Mouse (Mus musculus): ENCODE results near the gene Far2. TPM values are rescaled to one million over a fixed set of nuclear protein-coding genes. Genes with fewer than 3 reads are reported as not detected.

Gene Far2
- polyA plus RNA-seq (2014; fragmentation: Nextera tagmentation; extraction: Ambion mirVana) = 3.7 and 4.3 TPM in 2 replicates

GRCm38 (mm10) chr6:148046881-148047649, at the start of gene Far2:
TSS of gene Far2 (plus strand) at chr6:148047259.
- Histone ChIP-seq H3K4me3 (ENCODE audit: low read length) (peak within 1 kb of the TSS; percentile 42), H3K4me1 (ENCODE audit: control insufficient read depth, insufficient read depth, low read length) (peaks cover 7% of the 10 kb centered on the region), H3K9me3 (ENCODE audit: control insufficient read depth, low read length) (no peaks in the 10 kb centered on the region), H3K9ac (ENCODE audit: low read depth, low read length) (peak within 1 kb of the TSS; percentile 38; the same call in 1 of the 2 replicates), H3K27me3 (ENCODE audit: control insufficient read depth, insufficient read depth, low read length) (0 out of 2 replicates have a peak, but pooled peaks cover 3% of the 10 kb centered on the region), H3K4me2 (replicated peaks; ENCODE audit: low read depth, low read length) (peak within 1 kb of the TSS; percentile 75), H3K27ac (ENCODE audit: low read depth, low read length) (no peak within 1 kb of the TSS), H3K36me3 (ENCODE audit: control insufficient read depth, insufficient read depth, low read length) (no peaks in the 10 kb centered on the region)
- peak; percentile 84; the same call in 1 of the 2 replicates for ATAC-seq (ENCODE audit: low FRiP score, low TSS enrichment)
- WGBS = 2% methylated on average over 34 of the region's 34 CpGs

GRCm38 (mm10) chr6:148000483-148000882, 46.6 kb upstream of the Far2 start:
- WGBS = 87% methylated on average over 2 of the region's 2 CpGs
- Histone ChIP-seq H3K36me3 (ENCODE audit: control insufficient read depth, insufficient read depth, low read length) (no peaks in the 10 kb centered on the region), H3K4me2 (replicated peaks; ENCODE audit: low read depth, low read length) (no peak overlapping the region), H3K27ac (ENCODE audit: low read depth, low read length) (no peak overlapping the region), H3K4me3 (ENCODE audit: low read length) (no peak overlapping the region), H3K27me3 (ENCODE audit: control insufficient read depth, insufficient read depth, low read length) (no peaks in the 10 kb centered on the region), H3K9me3 (ENCODE audit: control insufficient read depth, low read length) (no peaks in the 10 kb centered on the region), H3K4me1 (ENCODE audit: control insufficient read depth, insufficient read depth, low read length) (no peaks in the 10 kb centered on the region), H3K9ac (ENCODE audit: low read depth, low read length) (no peak overlapping the region)
- no peak for ATAC-seq (ENCODE audit: low FRiP score, low TSS enrichment)

DNA sequence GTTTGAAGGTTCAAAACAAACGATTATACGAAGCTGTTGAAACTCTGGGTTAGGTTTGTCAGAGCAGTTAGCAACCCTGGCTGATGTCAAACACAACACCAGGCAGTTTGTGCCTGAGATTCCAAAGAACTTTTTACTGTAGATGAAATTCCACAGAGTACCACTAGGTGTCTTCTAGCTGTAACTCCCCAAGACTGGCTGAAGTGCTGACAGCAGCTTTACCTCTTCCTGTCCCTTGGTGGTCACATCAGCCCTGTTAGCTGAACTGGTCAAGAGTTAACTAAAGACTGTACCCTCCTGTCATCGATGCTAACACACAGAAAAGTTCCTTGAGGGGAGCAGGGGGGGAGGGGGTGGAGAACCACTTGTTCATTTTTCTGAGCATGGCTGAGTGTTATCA, 46.0 kb upstream of the Far2 start:
- Histone ChIP-seq H3K27me3 (ENCODE audit: control insufficient read depth, insufficient read depth, low read length) (no peaks in the 10 kb centered on the region), H3K4me2 (replicated peaks; ENCODE audit: low read depth, low read length) (no peak overlapping the region), H3K4me3 (ENCODE audit: low read length) (no peak overlapping the region), H3K4me1 (ENCODE audit: control insufficient read depth, insufficient read depth, low read length) (no peaks in the 10 kb centered on the region), H3K27ac (ENCODE audit: low read depth, low read length) (no peak overlapping the region), H3K36me3 (ENCODE audit: control insufficient read depth, insufficient read depth, low read length) (no peaks in the 10 kb centered on the region), H3K9ac (ENCODE audit: low read depth, low read length) (no peak overlapping the region), H3K9me3 (ENCODE audit: control insufficient read depth, low read length) (no peaks in the 10 kb centered on the region)
- WGBS = 47% methylated on average over 3 of the region's 3 CpGs
- peak; percentile 35; the same call in 1 of the 2 replicates for ATAC-seq (ENCODE audit: low FRiP score, low TSS enrichment)

GRCm38 (mm10) chr6:148006118-148006837, 40.8 kb upstream of the Far2 start:
- Histone ChIP-seq H3K4me3 (ENCODE audit: low read length) (no peak overlapping the region), H3K9ac (ENCODE audit: low read depth, low read length) (no peak overlapping the region), H3K36me3 (ENCODE audit: control insufficient read depth, insufficient read depth, low read length) (no peaks in the 10 kb centered on the region), H3K4me2 (replicated peaks; ENCODE audit: low read depth, low read length) (no peak overlapping the region), H3K9me3 (ENCODE audit: control insufficient read depth, low read length) (no peaks in the 10 kb centered on the region), H3K27ac (ENCODE audit: low read depth, low read length) (no peak overlapping the region), H3K4me1 (ENCODE audit: control insufficient read depth, insufficient read depth, low read length) (no peaks in the 10 kb centered on the region), H3K27me3 (ENCODE audit: control insufficient read depth, insufficient read depth, low read length) (no peaks in the 10 kb centered on the region)
- no peak for ATAC-seq (ENCODE audit: low FRiP score, low TSS enrichment)
- WGBS = 71% methylated on average over 11 of the region's 11 CpGs

DNA sequence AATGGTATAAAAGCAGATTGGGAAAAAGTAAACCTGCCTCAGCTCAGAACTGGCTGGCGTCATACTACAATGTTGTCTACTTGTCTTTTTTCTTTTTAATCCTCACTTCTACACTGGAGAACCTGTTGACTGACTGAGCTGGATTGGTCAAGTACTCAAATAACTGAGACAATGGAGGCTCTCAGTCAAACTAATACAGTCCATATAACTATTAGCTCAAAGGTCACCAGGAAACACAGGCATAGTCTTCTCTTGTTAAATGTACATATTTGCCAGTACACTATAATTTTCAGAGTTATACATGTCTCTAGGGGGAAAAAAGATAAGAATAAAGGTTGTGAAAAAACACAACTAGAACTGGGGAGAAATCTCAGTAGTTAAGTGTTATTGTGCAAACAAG, 6.3 kb upstream of the Far2 start:
- no peak for ATAC-seq (ENCODE audit: low FRiP score, low TSS enrichment)
- no peaks in the 10 kb centered on the region for H3K36me3 ChIP-seq (ENCODE audit: control insufficient read depth, insufficient read depth, low read length)
- H3K4me3 ChIP-seq (ENCODE audit: low read length) = no peak overlapping the region
- no peaks in the 10 kb centered on the region for H3K27me3 ChIP-seq (ENCODE audit: control insufficient read depth, insufficient read depth, low read length)
- H3K9me3 ChIP-seq (ENCODE audit: control insufficient read depth, low read length) = no peaks in the 10 kb centered on the region
- WGBS = 100% methylated on average over 1 of the region's 1 CpGs
- no peak overlapping the region for H3K4me2 ChIP-seq (replicated peaks; ENCODE audit: low read depth, low read length)
- H3K27ac ChIP-seq (ENCODE audit: low read depth, low read length) = no peak overlapping the region
- no peak overlapping the region for H3K9ac ChIP-seq (ENCODE audit: low read depth, low read length)
- no peaks in the 10 kb centered on the region for H3K4me1 ChIP-seq (ENCODE audit: control insufficient read depth, insufficient read depth, low read length)

DNA sequence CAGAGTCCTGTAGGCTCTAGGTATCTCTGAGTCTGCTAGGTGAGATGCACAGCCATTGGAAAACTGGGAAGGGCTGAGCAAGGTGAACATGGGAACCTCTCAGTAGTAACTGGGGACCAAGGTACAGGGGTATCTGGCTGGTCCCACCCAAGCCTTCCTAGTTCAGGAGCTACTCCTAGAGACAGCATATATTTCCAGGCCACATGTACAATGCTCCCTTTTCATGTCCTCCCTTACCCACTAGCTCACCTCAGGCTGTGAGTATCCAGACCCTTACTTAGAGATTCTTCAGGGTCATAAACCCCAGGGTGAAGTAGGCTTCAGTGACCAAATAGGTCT, 560 bp downstream of the Far2 start:
- ATAC-seq (ENCODE audit: low FRiP score, low TSS enrichment) = no peak
- peak overlapping the region; percentile 42 for H3K4me3 ChIP-seq (ENCODE audit: low read length)
- H3K9ac ChIP-seq (ENCODE audit: low read depth, low read length) = peak overlapping the region; percentile 38; the same call in 1 of the 2 replicates

DNA sequence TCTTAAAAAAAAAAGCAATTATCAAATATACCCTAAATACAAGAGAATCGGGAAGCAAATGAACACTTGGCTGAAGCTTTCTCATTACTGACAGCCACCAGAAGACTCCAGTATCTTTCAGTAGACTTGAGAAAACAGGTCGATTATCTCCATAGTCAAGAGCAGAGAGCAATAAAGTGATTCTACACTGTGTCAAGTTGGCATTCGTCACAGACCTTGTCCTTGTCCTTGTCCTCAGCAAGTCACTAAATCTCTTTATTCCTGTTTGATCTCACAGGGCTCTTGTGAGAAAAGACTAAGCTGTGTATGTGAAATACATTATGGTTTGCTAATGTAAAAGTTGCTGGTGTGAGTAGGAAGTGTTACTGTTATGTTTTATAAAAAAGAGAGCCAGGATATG, 16.1 kb downstream of the Far2 start:
- H3K4me3 ChIP-seq (ENCODE audit: low read length) = no peak overlapping the region
- H3K9ac ChIP-seq (ENCODE audit: low read depth, low read length) = no peak overlapping the region
- no peaks in the 10 kb centered on the region for H3K27me3 ChIP-seq (ENCODE audit: control insufficient read depth, insufficient read depth, low read length)
- no peaks in the 10 kb centered on the region for H3K36me3 ChIP-seq (ENCODE audit: control insufficient read depth, insufficient read depth, low read length)
- 84% methylated on average over 3 of the region's 3 CpGs for WGBS
- no peak overlapping the region for H3K4me2 ChIP-seq (replicated peaks; ENCODE audit: low read depth, low read length)
- H3K4me1 ChIP-seq (ENCODE audit: control insufficient read depth, insufficient read depth, low read length) = no peaks in the 10 kb centered on the region
- H3K9me3 ChIP-seq (ENCODE audit: control insufficient read depth, low read length) = no peaks in the 10 kb centered on the region
- no peak overlapping the region for H3K27ac ChIP-seq (ENCODE audit: low read depth, low read length)
- ATAC-seq (ENCODE audit: low FRiP score, low TSS enrichment) = no peak

More for the DNA sequence above, 560 bp downstream of the Far2 start:
- H3K9me3 ChIP-seq (ENCODE audit: control insufficient read depth, low read length) = no peaks in the 10 kb centered on the region
- H3K4me2 ChIP-seq (replicated peaks; ENCODE audit: low read depth, low read length) = peak overlapping the region; percentile 75
- H3K36me3 ChIP-seq (ENCODE audit: control insufficient read depth, insufficient read depth, low read length) = no peaks in the 10 kb centered on the region
- H3K4me1 ChIP-seq (ENCODE audit: control insufficient read depth, insufficient read depth, low read length) = peaks cover 7% of the 10 kb centered on the region
- no peak overlapping the region for H3K27ac ChIP-seq (ENCODE audit: low read depth, low read length)
- H3K27me3 ChIP-seq (ENCODE audit: control insufficient read depth, insufficient read depth, low read length) = 0 out of 2 replicates have a peak, but pooled peaks cover 3% of the 10 kb centered on the region

DNA sequence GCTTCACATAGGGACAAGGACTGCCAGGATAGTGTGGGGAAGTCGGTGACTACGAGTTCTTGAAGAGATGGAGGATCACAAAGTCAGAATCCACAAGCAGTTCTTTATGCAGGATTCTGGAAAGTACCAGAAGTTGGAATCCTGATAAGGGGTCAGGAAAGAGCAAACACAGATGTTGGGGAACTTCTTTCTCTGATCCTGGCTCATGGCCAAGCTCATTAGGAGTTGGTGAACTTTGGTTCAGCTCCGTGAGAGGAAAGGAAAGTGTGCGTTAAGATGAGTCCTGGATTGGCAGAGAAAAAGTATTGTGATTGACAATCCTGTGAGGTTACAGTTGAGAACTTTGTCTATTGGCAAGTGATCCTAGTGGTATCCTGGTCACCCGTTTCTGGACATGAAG, 19.2 kb downstream of the Far2 start:
- Histone ChIP-seq H3K4me2 (replicated peaks; ENCODE audit: low read depth, low read length) (no peak overlapping the region), H3K4me3 (ENCODE audit: low read length) (no peak overlapping the region), H3K9ac (ENCODE audit: low read depth, low read length) (no peak overlapping the region), H3K36me3 (ENCODE audit: control insufficient read depth, insufficient read depth, low read length) (no peaks in the 10 kb centered on the region), H3K4me1 (ENCODE audit: control insufficient read depth, insufficient read depth, low read length) (no peaks in the 10 kb centered on the region), H3K27ac (ENCODE audit: low read depth, low read length) (no peak overlapping the region), H3K9me3 (ENCODE audit: control insufficient read depth, low read length) (no peaks in the 10 kb centered on the region), H3K27me3 (ENCODE audit: control insufficient read depth, insufficient read depth, low read length) (no peaks in the 10 kb centered on the region)
- WGBS = 76% methylated on average over 5 of the region's 5 CpGs
- ATAC-seq (ENCODE audit: low FRiP score, low TSS enrichment) = no peak

DNA sequence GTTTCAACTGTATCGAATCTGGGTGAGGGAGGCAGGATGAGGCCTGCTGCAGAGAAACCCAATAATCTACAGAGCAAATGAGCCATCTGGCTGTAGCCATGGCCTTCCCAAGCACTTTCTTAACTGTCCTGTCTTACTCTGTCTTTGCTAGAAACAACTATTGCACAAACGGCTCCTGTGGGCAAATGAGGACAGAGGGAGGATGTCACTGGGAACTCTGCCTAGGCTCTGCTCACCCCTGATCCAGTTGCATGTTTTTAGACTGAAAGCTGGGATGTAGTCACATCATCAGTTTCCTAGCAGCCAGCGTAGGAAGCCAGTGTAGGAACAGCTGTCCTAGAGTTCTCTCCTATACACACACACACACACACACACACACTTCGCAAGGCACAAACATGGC, 21.7 kb downstream of the Far2 start:
- no peaks in the 10 kb centered on the region for H3K36me3 ChIP-seq (ENCODE audit: control insufficient read depth, insufficient read depth, low read length)
- 91% methylated on average over 4 of the region's 4 CpGs for WGBS
- no peak overlapping the region for H3K4me2 ChIP-seq (replicated peaks; ENCODE audit: low read depth, low read length)
- no peak overlapping the region for H3K4me3 ChIP-seq (ENCODE audit: low read length)
- H3K27me3 ChIP-seq (ENCODE audit: control insufficient read depth, insufficient read depth, low read length) = no peaks in the 10 kb centered on the region
- H3K9ac ChIP-seq (ENCODE audit: low read depth, low read length) = no peak overlapping the region
- no peaks in the 10 kb centered on the region for H3K4me1 ChIP-seq (ENCODE audit: control insufficient read depth, insufficient read depth, low read length)
- no peak for ATAC-seq (ENCODE audit: low FRiP score, low TSS enrichment)
- H3K9me3 ChIP-seq (ENCODE audit: control insufficient read depth, low read length) = no peaks in the 10 kb centered on the region
- no peak overlapping the region for H3K27ac ChIP-seq (ENCODE audit: low read depth, low read length)
